Mouse (Mus musculus) cortical plate, adult 2 months (tissue): ENCODE measurements at regions not wholly inside any gene's neighbourhood (a gene's known extent, or its start where the extent isn't known, plus 50 kb on each side); places are given as distances from the start of the nearest gene placed in this dataset.

Source experiments
- H3K27ac ChIP-seq: fragments of 200-500 bp; 2 replicates; pipeline ENCODE4 v1.5.1; 2012; ENCODE audit warnings: low read length, control low read depth, inconsistent platforms; ENCODE audit not compliant: insufficient read depth
- H3K4me1 ChIP-seq: fragments of 200-500 bp; 2 replicates; pipeline ENCODE4 v1.6.1; 2011; ENCODE audit warnings: low read length; ENCODE audit not compliant: control insufficient read depth, insufficient read depth
- H3K4me3 ChIP-seq: fragments of 200-500 bp; 2 replicates; pipeline ENCODE4 v1.5.1; 2011; ENCODE audit warnings: mild to moderate bottlenecking, low read length, control low read depth; ENCODE audit not compliant: insufficient read depth
- CTCF ChIP-seq: fragments of 200-500 bp; IDR thresholded peaks from 2 replicates; pipeline ENCODE4 v1.5.1; 2011; ENCODE audit warnings: mild to moderate bottlenecking, control low read depth, low read length; ENCODE audit not compliant: insufficient read depth; ENCODE audit errors: extremely low read depth
- POLR2A ChIP-seq: fragments of 200-500 bp; IDR thresholded peaks from 2 replicates; pipeline ENCODE4 v1.6.1; 2011; ENCODE audit warnings: mild to moderate bottlenecking, low read length, control low read depth; ENCODE audit not compliant: insufficient read depth; ENCODE audit errors: extremely low read depth

DNA sequence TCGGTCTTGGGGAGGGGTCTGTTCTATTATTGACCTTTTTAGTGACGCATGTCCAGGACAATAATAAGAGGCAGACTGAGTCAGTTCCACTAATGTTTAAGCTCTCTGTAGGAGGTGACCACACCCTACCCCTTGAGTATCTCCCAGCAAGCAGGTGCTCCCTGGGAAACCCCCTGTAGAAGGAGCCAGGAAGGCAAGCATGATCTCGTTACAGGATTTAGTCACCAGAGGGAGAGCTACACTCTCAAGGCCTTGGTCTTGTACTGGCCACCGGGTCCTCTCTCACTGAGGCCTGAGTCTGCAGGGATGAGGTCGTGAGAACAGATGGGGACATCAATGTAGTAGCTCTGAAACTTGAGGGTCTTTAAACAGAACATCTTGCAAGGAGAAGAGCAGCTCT, 55.3 kb upstream of the Ccnd2 start:
- H3K27ac ChIP-seq, result no peak overlapping the region
- H3K4me3 ChIP-seq, result no peak overlapping the region
- no peaks in the 10 kb centered on the region for H3K4me1 ChIP-seq
- TF ChIP-seq CTCF, result no peak
- no peak for TF ChIP-seq POLR2A

DNA sequence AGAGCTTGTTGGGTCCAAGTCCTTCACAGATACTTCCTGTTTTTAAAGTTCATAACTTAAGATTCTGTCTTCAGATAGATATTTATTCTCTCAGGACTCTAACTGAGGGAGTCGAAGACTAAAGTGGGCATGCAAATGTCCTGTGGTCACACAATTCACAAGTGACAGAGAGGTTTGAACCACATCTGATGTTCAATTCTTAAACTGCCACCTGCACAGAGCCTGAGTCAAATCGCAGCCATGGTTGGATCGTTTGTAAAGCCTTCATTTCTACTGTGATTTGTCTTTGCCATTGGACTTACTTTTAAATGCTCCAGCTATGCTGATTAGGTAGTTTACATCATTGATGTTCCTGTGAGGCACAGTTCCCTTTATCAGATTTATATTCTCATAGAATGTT, 61.4 kb upstream of the Ccnd2 start:
- H3K4me1 ChIP-seq, result no peaks in the 10 kb centered on the region
- no peak overlapping the region for H3K4me3 ChIP-seq
- H3K27ac ChIP-seq, result no peak overlapping the region
- no peak for TF ChIP-seq POLR2A

GRCm38 (mm10) chr6:127215915-127216314, 63.9 kb upstream of the Ccnd2 start:
- Histone ChIP-seq H3K27ac (no peak overlapping the region), H3K4me3 (no peak overlapping the region), H3K4me1 (no peaks in the 10 kb centered on the region)
- no peak for TF ChIP-seq CTCF
- TF ChIP-seq POLR2A, result no peak

DNA sequence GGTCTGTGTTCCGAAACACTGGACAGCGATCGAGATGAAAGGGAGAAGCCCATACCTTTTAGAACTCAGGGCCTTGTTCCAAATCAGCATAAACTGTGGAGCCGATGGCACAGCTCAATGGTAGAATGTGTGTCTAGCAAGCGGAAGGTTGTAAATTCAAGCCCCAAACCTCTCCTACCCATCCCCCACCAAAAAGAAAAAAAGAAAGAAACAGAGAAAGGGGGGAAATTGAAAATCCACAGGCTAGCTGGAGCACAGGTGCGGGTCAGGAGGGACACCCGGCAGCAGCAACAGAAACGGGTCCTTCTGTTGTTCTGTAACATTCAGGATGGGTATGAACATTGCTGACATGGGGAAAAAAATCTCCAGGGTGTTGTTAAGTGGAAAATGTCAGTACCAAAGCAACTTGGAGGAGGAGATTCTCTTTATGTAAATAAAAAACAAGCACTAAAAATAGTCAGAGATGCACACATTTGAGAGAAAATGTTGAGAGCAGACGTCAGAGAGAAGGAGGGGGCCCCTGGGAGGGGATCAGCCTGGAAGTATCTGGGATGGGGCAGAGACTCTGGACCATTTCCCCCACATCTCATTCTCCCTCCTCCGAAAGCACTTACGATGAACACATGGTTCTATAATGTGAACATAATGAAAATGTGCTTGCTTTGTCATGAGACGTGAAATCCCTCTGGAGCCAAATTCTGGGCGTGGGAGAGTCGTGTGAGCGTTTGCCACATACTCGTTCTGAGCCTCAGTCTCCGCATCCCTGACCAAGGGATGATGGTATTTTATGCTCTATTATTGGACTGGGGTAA, 66.8 kb upstream of the Ccnd2 start:
- TF ChIP-seq POLR2A (no peak), CTCF (no peak)
- 0 out of 2 replicates have a peak overlapping the region, but pooled peaks have one; percentile 13 for H3K4me3 ChIP-seq
- no peaks in the 10 kb centered on the region for H3K4me1 ChIP-seq
- H3K27ac ChIP-seq, result no peak overlapping the region

DNA sequence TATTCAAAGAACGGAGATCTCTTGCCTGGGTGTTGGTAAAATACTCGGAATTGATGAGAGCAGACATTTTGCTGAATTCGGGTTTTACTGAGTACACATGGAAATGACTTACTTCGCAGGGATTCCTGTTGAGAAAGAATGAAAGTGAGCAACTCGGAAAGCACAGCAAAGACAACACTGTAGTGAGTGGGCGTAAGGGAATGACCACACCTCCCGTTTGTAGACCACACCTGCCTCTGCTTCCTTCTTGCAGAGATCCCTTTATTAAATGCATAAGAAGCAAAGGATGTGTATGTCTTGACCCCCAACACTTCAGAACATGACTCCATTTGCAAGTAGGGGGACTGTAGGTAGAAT, 67.4 kb upstream of the Ccnd2 start:
- Histone ChIP-seq H3K27ac (no peak overlapping the region), H3K4me1 (no peaks in the 10 kb centered on the region), H3K4me3 (0 out of 2 replicates have a peak overlapping the region, but pooled peaks have one; percentile 13)
- TF ChIP-seq CTCF (no peak), POLR2A (no peak)

GRCm38 (mm10) chr6:127226242-127226983, 74.4 kb upstream of the Ccnd2 start:
- no peaks in the 10 kb centered on the region for H3K4me1 ChIP-seq
- no peak overlapping the region for H3K27ac ChIP-seq
- no peak for TF ChIP-seq POLR2A
- no peak for TF ChIP-seq CTCF
- H3K4me3 ChIP-seq, result no peak overlapping the region

- Histone ChIP-seq H3K27ac (no peak overlapping the region), H3K4me1 (peaks cover 3% of the 10 kb centered on the region; the same call in 1 of the 2 replicates), H3K4me3 (no peak overlapping the region)
- TF ChIP-seq CTCF (no peak), POLR2A (no peak)
Observed at GRCm38 (mm10) chr6:127236510-127237109, 84.6 kb upstream of the Ccnd2 start.

DNA sequence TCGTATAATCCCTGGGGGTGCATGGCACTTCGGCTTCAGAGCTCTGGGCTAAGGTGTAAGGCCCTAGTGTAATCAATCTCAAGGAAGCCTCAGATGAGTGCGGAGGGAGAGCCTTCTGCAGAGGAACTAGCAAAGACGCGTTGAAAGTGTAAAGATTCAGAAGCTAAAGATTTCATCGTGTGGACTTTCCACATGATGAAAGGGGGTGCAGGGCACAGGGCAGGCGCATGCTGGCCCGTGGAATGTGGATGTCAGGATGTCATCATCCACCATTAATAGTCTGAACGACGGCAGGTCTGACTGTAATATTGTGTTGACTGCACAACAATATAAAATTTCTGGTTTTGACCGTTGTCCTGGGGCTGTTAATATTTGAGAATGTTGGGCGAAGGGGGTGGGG, 85.2 kb upstream of the Ccnd2 start:
- Histone ChIP-seq H3K4me3 (no peak overlapping the region), H3K27ac (no peak overlapping the region), H3K4me1 (peaks cover 3% of the 10 kb centered on the region; the same call in 1 of the 2 replicates)
- TF ChIP-seq POLR2A (no peak), CTCF (no peak)

GRCm38 (mm10) chr6:127239529-127240471, 87.8 kb upstream of the Ccnd2 start:
- TF ChIP-seq CTCF (no peak), POLR2A (no peak)
- no peak overlapping the region for H3K4me3 ChIP-seq
- H3K4me1 ChIP-seq, result peaks cover 3% of the 10 kb centered on the region; the same call in 1 of the 2 replicates
- H3K27ac ChIP-seq, result no peak overlapping the region
